Mouse (Mus musculus) G1E-ER4 (cell line): ENCODE measurements around the gene Tmem136. TPM values are rescaled to one million over a fixed set of nuclear protein-coding genes. Genes with fewer than 3 reads are reported as not detected.

ENCODE experiments used
- GATA1 ChIP-seq: IDR thresholded peaks from one replicate; pipeline ENCODE4 v1.8.0; 2012; ENCODE audit warnings: low read length, inconsistent platforms
- polyA plus RNA-seq: library from polyadenylated mRNA; stranded (reverse); fragments of >175 nt; gene quantifications from 2 replicates; pipeline ENCODE4 v1.2.3, GENCODE M21; 2012

The Tmem136 gene
- polyA plus RNA-seq, 1 experiment, result 0.72 TPM

- TF ChIP-seq GATA1, result no peak
Observed at GRCm38 (mm10) chr9:43061545-43061944, 54.8 kb downstream of the Tmem136 start.

Other genes starting within 250 kb of the Tmem136 start
- not detected in 2 replicates for gene Grik4, start 172.1 kb downstream of the Tmem136 start, polyA plus RNA-seq
- gene Arhgef12, start 9.3 kb downstream of the Tmem136 start, polyA plus RNA-seq, result 6.4 and 8.7 TPM in 2 replicates
- gene Pou2f3, start 93.8 kb upstream of the Tmem136 start, polyA plus RNA-seq, result not detected in 2 replicates
- gene Oaf, start 123.3 kb upstream of the Tmem136 start, polyA plus RNA-seq, result 28.9 and 33.5 TPM in 2 replicates
- not detected in 2 replicates for gene Trim29, start 194.3 kb upstream of the Tmem136 start, polyA plus RNA-seq